Mouse (Mus musculus) thymus, postnatal 36 days (tissue): ENCODE data around the gene Cfap299.

ENCODE experiments used
- DNase-seq, 2 experiments: peaks; one replicate each; pipeline ENCODE4 v3.0.0; 2022; ENCODE audit warnings: mixed read lengths in 2 of 2

Cfap299 gene

GRCm38 (mm10) chr5:98688254-98688653 lies 359.1 kb downstream of the Cfap299 start:
- no peak for DNase-seq

GRCm38 (mm10) chr5:98692070-98692469 lies 363.0 kb downstream of the Cfap299 start:
- DNase-seq = no peak

- no peak for DNase-seq
These were observed 367.2 kb downstream of the Cfap299 start for GRCm38 (mm10) chr5:98696336-98696735.

- DNase-seq = no peak
These were observed 374.9 kb downstream of the Cfap299 start for GRCm38 (mm10) chr5:98703963-98704362.

- no peak for DNase-seq
These were observed 377.5 kb downstream of the Cfap299 start for GRCm38 (mm10) chr5:98706597-98706996.

GRCm38 (mm10) chr5:98715392-98715791 lies 386.3 kb downstream of the Cfap299 start:
- no peak for DNase-seq

- no peak for DNase-seq
These were observed 403.3 kb downstream of the Cfap299 start for GRCm38 (mm10) chr5:98732157-98733009.

- DNase-seq = no peak
These were observed 403.9 kb downstream of the Cfap299 start for GRCm38 (mm10) chr5:98733010-98733399.

GRCm38 (mm10) chr5:98761858-98762652 lies 433.0 kb downstream of the Cfap299 start:
- DNase-seq = no peak

- DNase-seq = no peak
These were observed 449.5 kb downstream of the Cfap299 start for GRCm38 (mm10) chr5:98778588-98778987.

GRCm38 (mm10) chr5:98782066-98782465 lies 453.0 kb downstream of the Cfap299 start:
- no peak for DNase-seq

- DNase-seq = no peak
These were observed 458.6 kb downstream of the Cfap299 start for GRCm38 (mm10) chr5:98787735-98788134.

GRCm38 (mm10) chr5:98788568-98788967 lies 459.5 kb downstream of the Cfap299 start:
- DNase-seq = no peak

- DNase-seq = no peak
These were observed 461.9 kb downstream of the Cfap299 start for GRCm38 (mm10) chr5:98790894-98791607.

GRCm38 (mm10) chr5:98801495-98801894 lies 472.4 kb downstream of the Cfap299 start:
- DNase-seq = no peak

GRCm38 (mm10) chr5:98804761-98805160 lies 475.7 kb downstream of the Cfap299 start:
- DNase-seq = no peak

GRCm38 (mm10) chr5:98806492-98806891 lies 477.4 kb downstream of the Cfap299 start:
- no peak for DNase-seq

GRCm38 (mm10) chr5:98807022-98807421 lies 477.9 kb downstream of the Cfap299 start:
- DNase-seq = no peak

- DNase-seq = no peak
These were observed 478.8 kb downstream of the Cfap299 start for GRCm38 (mm10) chr5:98807953-98808352.

- no peak for DNase-seq
These were observed 483.3 kb downstream of the Cfap299 start for GRCm38 (mm10) chr5:98812380-98812779.

- DNase-seq = no peak
These were observed 486.2 kb downstream of the Cfap299 start for GRCm38 (mm10) chr5:98815269-98815668.

GRCm38 (mm10) chr5:98833760-98834159 lies 504.7 kb downstream of the Cfap299 start:
- DNase-seq = no peak

GRCm38 (mm10) chr5:98834300-98834699 lies 505.2 kb downstream of the Cfap299 start:
- DNase-seq = no peak
